24 mouse cellular contexts compared by ENCODE assay signal in the genomic region with DNA sequence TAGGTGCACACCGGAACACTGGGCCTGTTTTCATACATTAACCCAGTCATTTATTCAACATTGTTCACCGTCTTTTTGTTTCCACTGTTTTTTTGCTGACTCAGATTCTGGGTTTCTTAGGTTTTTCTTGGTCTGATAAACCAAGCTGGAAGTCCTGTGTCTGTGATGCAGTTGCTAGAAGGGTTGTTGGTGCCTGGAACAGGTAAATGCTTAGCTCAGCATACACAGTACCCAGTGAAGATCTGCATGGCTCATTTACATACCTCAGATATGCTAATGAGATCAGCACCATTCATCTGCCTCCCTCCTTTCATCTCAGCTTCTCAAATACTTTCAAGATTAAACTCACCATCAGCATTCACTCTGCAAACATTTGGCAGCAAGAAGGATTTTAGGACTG. TPM values are rescaled to one million over a fixed set of nuclear protein-coding genes. Genes with fewer than 3 reads are reported as not detected.
A peak's percentile ranks its signal among the peaks of the same experiment; 100 is the strongest.
DNase-seq lines count a peak whose midpoint lies in the region; ATAC-seq lines count a peak whose summit lies in the region.
"Had no signal": no experiment of that assay in that cellular context is flagged by ENCODE, and none has a peak within 500 bp of the region (broad histone marks: within the 10 kb centered on the region; RNA-seq: fewer than 3 reads in every experiment).

No protein-coding gene starts in this region.

- no peak overlapping the region for H3K4me3 ChIP-seq in forebrain, embryonic 11.5 days (ENCODE audit: low read depth, low read length)
- no peak overlapping the region for H3K4me3 ChIP-seq in forebrain, embryonic 15.5 days
- no peak overlapping the region for H3K4me3 ChIP-seq in midbrain, embryonic 12.5 days
- no peak overlapping the region for H3K4me3 ChIP-seq in liver, embryonic 11.5 days (ENCODE audit: low read depth, low read length)
- H3K4me3 ChIP-seq: heart, embryonic 13.5 days; stomach, embryonic 15.5 days had no signal

- no peak overlapping the region for H3K4me2 ChIP-seq in forebrain, embryonic 11.5 days (ENCODE audit: low read depth, low read length, severe bottlenecking)
- H3K4me2 ChIP-seq in forebrain, embryonic 15.5 days (replicated peaks), result no peak overlapping the region
- no peak overlapping the region for H3K4me2 ChIP-seq in midbrain, embryonic 12.5 days (replicated peaks)
- H3K4me2 ChIP-seq in liver, embryonic 11.5 days, result no peak overlapping the region
- H3K4me2 ChIP-seq: heart, embryonic 13.5 days; stomach, embryonic 15.5 days had no signal

- H3K36me3 ChIP-seq in forebrain, embryonic 11.5 days (ENCODE audit: control insufficient read depth, insufficient read depth, low read length), result no peaks in the 10 kb centered on the region
- H3K36me3 ChIP-seq in forebrain, embryonic 15.5 days, result peaks cover 21% of the 10 kb centered on the region; the same call in 1 of the 2 replicates
- H3K36me3 ChIP-seq in midbrain, embryonic 12.5 days, result peaks cover 31% of the 10 kb centered on the region
- peaks cover 5% of the 10 kb centered on the region for H3K36me3 ChIP-seq in liver, embryonic 11.5 days (ENCODE audit: control insufficient read depth, insufficient read depth, low read length)

- ATAC-seq in forebrain, embryonic 11.5 days (replicated peaks; ENCODE audit: low FRiP score), result peak; percentile 76
- ATAC-seq in forebrain, embryonic 15.5 days (replicated peaks), result no peak; the same call in 1 of the 2 replicates
- peak; percentile 69 for ATAC-seq in CD4-positive, CD25-positive, alpha-beta regulatory T cell, adult 4 months
- ATAC-seq in activated CD4-positive, CD25-positive, alpha-beta regulatory T cell, adult 4 months, result peak; percentile 83
- 0 out of 2 replicates have a peak, but pooled peaks have one; percentile 42 for ATAC-seq in midbrain, embryonic 12.5 days (ENCODE audit: low FRiP score, low read depth)
- no peak for ATAC-seq in liver, embryonic 11.5 days (replicated peaks; ENCODE audit: low FRiP score)
- ATAC-seq in megakaryocyte progenitor cell, adult 5-6 weeks (replicated peaks; ENCODE audit: poor library complexity), result no peak
- ATAC-seq: liver, postnatal 0 days; Patski had no signal

- H3K27ac ChIP-seq in forebrain, embryonic 11.5 days (ENCODE audit: low read depth, low read length), result no peak overlapping the region
- H3K27ac ChIP-seq in forebrain, embryonic 15.5 days (replicated peaks), result no peak overlapping the region
- no peak overlapping the region for H3K27ac ChIP-seq in midbrain, embryonic 12.5 days (replicated peaks)
- H3K27ac ChIP-seq in liver, embryonic 11.5 days (ENCODE audit: low read depth, low read length), result no peak overlapping the region
- H3K27ac ChIP-seq: heart, embryonic 13.5 days; stomach, embryonic 15.5 days had no signal

- no peaks in the 10 kb centered on the region for H3K4me1 ChIP-seq in forebrain, embryonic 11.5 days (replicated peaks; ENCODE audit: control insufficient read depth, insufficient read depth, low read length)
- peaks cover 18% of the 10 kb centered on the region for H3K4me1 ChIP-seq in forebrain, embryonic 15.5 days
- peaks cover 5% of the 10 kb centered on the region; the same call in 1 of the 2 replicates for H3K4me1 ChIP-seq in midbrain, embryonic 12.5 days
- H3K4me1 ChIP-seq in liver, embryonic 11.5 days (replicated peaks; ENCODE audit: control insufficient read depth, insufficient read depth, low read length), result no peaks in the 10 kb centered on the region
- H3K4me1 ChIP-seq: stomach, embryonic 15.5 days had no signal

- no peak overlapping the region for H3K9ac ChIP-seq in forebrain, embryonic 11.5 days (ENCODE audit: low read length)
- no peak overlapping the region for H3K9ac ChIP-seq in forebrain, embryonic 15.5 days (replicated peaks)
- H3K9ac ChIP-seq in midbrain, embryonic 12.5 days (replicated peaks), result no peak overlapping the region
- no peak overlapping the region for H3K9ac ChIP-seq in liver, embryonic 11.5 days (ENCODE audit: low read depth, low read length)
- H3K9ac ChIP-seq: heart, embryonic 13.5 days; liver, postnatal 0 days; stomach, embryonic 15.5 days had no signal

- WGBS in forebrain, embryonic 11.5 days, result 86% methylated on average over 2 of the region's 2 CpGs
- WGBS in forebrain, embryonic 15.5 days, result 44% methylated on average over 2 of the region's 2 CpGs
- 78% methylated on average over 2 of the region's 2 CpGs for WGBS in midbrain, embryonic 12.5 days
- 89% methylated on average over 2 of the region's 2 CpGs for WGBS in liver, embryonic 11.5 days

- H3K9me3 ChIP-seq in forebrain, embryonic 11.5 days (ENCODE audit: control insufficient read depth, low read length), result no peaks in the 10 kb centered on the region
- no peaks in the 10 kb centered on the region for H3K9me3 ChIP-seq in forebrain, embryonic 15.5 days
- H3K9me3 ChIP-seq in midbrain, embryonic 12.5 days, result no peaks in the 10 kb centered on the region
- H3K9me3 ChIP-seq in liver, embryonic 11.5 days (ENCODE audit: control insufficient read depth, low read length), result no peaks in the 10 kb centered on the region
- H3K9me3 ChIP-seq: heart, embryonic 13.5 days; stomach, embryonic 15.5 days had no signal

- H3K27me3 ChIP-seq in forebrain, embryonic 11.5 days (ENCODE audit: control insufficient read depth, insufficient read depth, low read length), result no peaks in the 10 kb centered on the region
- H3K27me3 ChIP-seq in forebrain, embryonic 15.5 days, result no peaks in the 10 kb centered on the region
- H3K27me3 ChIP-seq in midbrain, embryonic 12.5 days, result no peaks in the 10 kb centered on the region
- no peaks in the 10 kb centered on the region for H3K27me3 ChIP-seq in liver, embryonic 11.5 days (replicated peaks; ENCODE audit: control insufficient read depth, insufficient read depth, low read length)
- H3K27me3 ChIP-seq: heart, embryonic 13.5 days; Patski; stomach, embryonic 15.5 days had no signal

- no peak for DNase-seq in forebrain, embryonic 11.5 days (ENCODE audit: low spot score)
- no peak for DNase-seq in kidney, postnatal 25 days
- DNase-seq in liver, embryonic 11.5 days (ENCODE audit: low spot score), result no peak
- DNase-seq: adrenal gland, postnatal 36 days; cerebellum, adult 8-10 months; heart, adult 11 months; heart, postnatal 36 days; kidney, adult 8-10 months; kidney, postnatal 14 days; left cerebral cortex, postnatal 4 days; liver; liver, postnatal 0 days; lung, postnatal 14 days; right cerebral cortex, postnatal 25 days; thymus, adult 18-20 months had no signal

RNA-seq across cellular contexts. Expression of a gene that starts 30.5 kb away (rescaled TPM):
- 51.3 and 58.5 TPM in 2 replicates for polyA plus RNA-seq in forebrain, embryonic 11.5 days (2014; fragmentation: Nextera tagmentation; extraction: Ambion mirVana)
- 18.0 and 21.9 TPM in 2 replicates for polyA plus RNA-seq in forebrain, embryonic 15.5 days (2015; fragmentation: Nextera tagmentation; extraction: Ambion mirVana)
- 1 to 10 TPM; 2.5 to 3.5 TPM for polyA plus RNA-seq in CD4-positive, CD25-positive, alpha-beta regulatory T cell, adult 4 months (2017; shearing (Covaris generic))
- polyA plus RNA-seq in activated CD4-positive, CD25-positive, alpha-beta regulatory T cell, adult 4 months (2017; shearing (Covaris generic)), result 10 to 100 TPM in 1 of 2 experiments, 1 to 10 TPM in 1; 7.1 to 12.3 TPM
- polyA plus RNA-seq in midbrain, embryonic 12.5 days (2016; fragmentation: Nextera tagmentation; extraction: Ambion mirVana), result 39.5 and 41.8 TPM in 2 replicates
- polyA plus RNA-seq in liver, embryonic 11.5 days (2014; fragmentation: Nextera tagmentation; extraction: Ambion mirVana), result 47.6 and 48.8 TPM in 2 replicates
- 34.9 and 37.3 TPM in 2 replicates for total RNA-seq in megakaryocyte progenitor cell, adult 5-6 weeks (2015)
- 71.9 and 72.8 TPM in 2 replicates for total RNA-seq in megakaryocyte progenitor cell, adult 5-6 weeks (2017)
- total RNA-seq: gastrocnemius, adult 8-10 months had no signal

Comparison
In these comparisons a context has a peak if more than half of its experiments do, and no peak if none do; other contexts are left out.
1. ATAC-seq: peak in forebrain, embryonic 11.5 days (single experiment), CD4-positive, CD25-positive, alpha-beta regulatory T cell, adult 4 months (single experiment), activated CD4-positive, CD25-positive, alpha-beta regulatory T cell, adult 4 months (single experiment) and midbrain, embryonic 12.5 days (single experiment); none in forebrain, embryonic 15.5 days (single experiment), liver, embryonic 11.5 days (single experiment) and megakaryocyte progenitor cell, adult 5-6 weeks (single experiment).